Mouse (Mus musculus): Measurements from ENCODE around the gene Efcab11. TPM values are rescaled to one million over a fixed set of nuclear protein-coding genes. Genes with fewer than 3 reads are reported as not detected.

The Efcab11 gene
- polyA plus RNA-seq (2012; ENCODE audit: low replicate concordance): 0.26 and 1.4 TPM in 2 replicates

DNA sequence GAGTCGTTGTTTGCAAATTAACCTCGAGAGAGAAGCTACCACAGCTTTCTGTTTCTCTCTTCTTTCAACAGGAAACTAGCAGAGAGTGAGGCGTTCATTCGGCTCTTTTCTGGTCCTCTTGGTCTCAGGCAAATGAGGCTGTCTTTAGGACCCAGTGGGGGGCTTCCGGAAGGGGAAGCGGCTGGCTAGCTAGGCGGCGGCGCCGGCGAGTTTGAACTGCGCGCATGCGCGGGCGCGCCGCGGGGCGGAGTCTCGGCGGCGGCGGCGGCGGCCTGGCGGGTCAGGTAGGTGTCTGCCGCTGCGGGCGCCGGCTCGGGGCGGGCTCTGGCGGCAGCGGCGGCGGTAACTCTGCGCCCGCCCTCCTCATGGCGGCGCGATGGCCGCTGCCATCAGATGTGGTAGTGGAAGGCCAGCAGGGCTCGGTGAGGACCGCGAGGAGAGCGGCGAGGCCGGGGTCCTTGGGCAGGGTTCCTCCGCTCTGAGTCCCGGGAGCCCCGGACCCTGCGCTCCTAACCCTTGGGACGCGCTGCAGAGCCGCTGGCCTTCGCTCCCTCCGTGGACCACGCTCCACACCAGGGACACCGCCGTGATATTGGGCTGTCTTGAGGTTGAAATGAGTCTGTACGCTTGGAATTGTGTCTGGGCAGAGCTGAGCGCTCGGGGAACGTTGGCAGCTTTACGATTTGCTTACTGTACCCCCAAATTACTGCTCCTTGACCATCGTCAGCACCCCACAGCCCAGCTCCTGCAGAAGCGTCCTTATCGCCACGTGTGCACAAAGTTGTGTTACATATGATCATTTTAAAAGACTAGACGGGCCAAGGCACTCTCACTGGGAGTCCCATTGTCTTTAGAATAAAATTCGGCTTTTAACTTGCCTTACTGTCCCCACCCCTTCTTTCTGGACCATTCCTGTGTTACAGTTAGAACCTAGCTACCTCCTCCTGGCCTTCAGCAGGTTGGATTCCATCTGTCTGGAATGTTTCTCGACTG lies at the start of gene Efcab11, which contains the start of gene Tdp1:
Gene Efcab11, minus strand, starts transcription at position 171 of the 993 bp plus-strand sequence.
Gene Tdp1, plus strand, starts transcription at position 249 of the 993 bp plus-strand sequence.

Other genes with a start within 250 kb of the Efcab11 start
- gene Tdp1, start 78 bp upstream of the Efcab11 start, polyA plus RNA-seq (2012; ENCODE audit: low replicate concordance): 3.7 and 7.9 TPM in 2 replicates
- 0.50 and 0.73 TPM in 2 replicates for gene Kcnk13, start 80.1 kb upstream of the Efcab11 start, polyA plus RNA-seq (2012; ENCODE audit: low replicate concordance)
- gene Psmc1, start 225.7 kb upstream of the Efcab11 start, polyA plus RNA-seq (2012; ENCODE audit: low replicate concordance): 5.2 and 9.7 TPM in 2 replicates

Data from leukemia stem cell, adult 10-12 weeks (primary cell).